Comparison of ENCODE assay signal across 29 mouse cellular contexts in the genomic region with DNA sequence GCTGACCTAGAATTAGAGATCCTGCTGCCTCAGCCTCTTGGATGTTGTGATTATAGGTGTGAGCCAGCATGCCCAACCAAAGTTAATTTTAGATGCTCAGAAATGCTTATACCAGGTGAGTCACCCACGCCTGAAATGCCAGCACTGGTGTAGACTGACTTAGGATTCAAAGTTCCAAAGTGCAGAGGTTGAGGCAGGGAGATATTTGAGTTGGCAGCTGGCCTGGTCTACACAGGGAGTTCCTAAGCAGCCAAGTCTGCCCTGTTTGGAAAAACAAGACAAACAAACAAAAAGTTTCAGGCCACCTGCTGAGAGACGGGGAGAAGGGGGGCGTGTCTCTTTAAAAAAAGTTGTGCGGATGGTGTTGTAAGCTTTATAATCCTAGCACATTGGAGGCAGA. TPM values are rescaled to one million over a fixed set of nuclear protein-coding genes. Genes with fewer than 3 reads are reported as not detected.
DNase-seq lines count a peak whose midpoint lies in the region; ATAC-seq and TF ChIP-seq lines count a peak whose summit lies in the region.
"Had no signal": no experiment of that assay in that cellular context is flagged by ENCODE, and none has a peak within 500 bp of the region (broad histone marks: within the 10 kb centered on the region; RNA-seq: fewer than 3 reads in every experiment).

No protein-coding gene starts in this region.

- TF ChIP-seq POLR2A in small intestine, adult 2 months (IDR thresholded peaks at IDR 0.05; ENCODE audit: low read depth, low read length) = no peak

- no peak overlapping the region for H3K27ac ChIP-seq in kidney, embryonic 15.5 days
- no peak overlapping the region for H3K27ac ChIP-seq in liver, embryonic 15.5 days (replicated peaks)
- H3K27ac ChIP-seq in liver, embryonic 12.5 days = no peak overlapping the region
- H3K27ac ChIP-seq in small intestine, adult 2 months (ENCODE audit: insufficient read depth, low read depth, low read length) = peak overlapping the region; percentile 63; the same call in 1 of the 2 replicates
- H3K27ac ChIP-seq: embryonic facial prominence, embryonic 13.5 days; forebrain, embryonic 10.5 days; hindbrain, embryonic 12.5 days; hindbrain, postnatal 0 days; intestine, embryonic 15.5 days; liver, embryonic 13.5 days had no signal

- TF ChIP-seq CTCF in small intestine, adult 2 months (IDR thresholded peaks at IDR 0.05; ENCODE audit: extremely low read depth, insufficient read length, insufficient replicate concordance, low read depth, low read length) = no peak

- H3K27me3 ChIP-seq in kidney, embryonic 15.5 days = 0 out of 2 replicates have a peak, but pooled peaks cover 4% of the 10 kb centered on the region
- H3K27me3 ChIP-seq in liver, embryonic 15.5 days = peaks cover 11% of the 10 kb centered on the region; the same call in 1 of the 2 replicates
- H3K27me3 ChIP-seq in liver, embryonic 12.5 days (replicated peaks) = peaks cover 32% of the 10 kb centered on the region
- no peaks in the 10 kb centered on the region for H3K27me3 ChIP-seq in small intestine, adult 2 months (ENCODE audit: control insufficient read depth, insufficient read depth, low read length)
- H3K27me3 ChIP-seq: intestine, embryonic 15.5 days; Patski had no signal

- H3K4me2 ChIP-seq in kidney, embryonic 15.5 days = no peak overlapping the region
- no peak overlapping the region for H3K4me2 ChIP-seq in liver, embryonic 15.5 days
- no peak overlapping the region for H3K4me2 ChIP-seq in liver, embryonic 12.5 days
- H3K4me2 ChIP-seq: embryonic facial prominence, embryonic 13.5 days; hindbrain, embryonic 12.5 days; intestine, embryonic 15.5 days; liver, embryonic 13.5 days; midbrain, embryonic 11.5 days had no signal

- no peak overlapping the region for H3K9ac ChIP-seq in kidney, embryonic 15.5 days
- H3K9ac ChIP-seq in liver, embryonic 15.5 days = no peak overlapping the region
- no peak overlapping the region for H3K9ac ChIP-seq in liver, embryonic 12.5 days
- H3K9ac ChIP-seq: embryonic facial prominence, embryonic 13.5 days; forebrain, postnatal 0 days; hindbrain, embryonic 12.5 days; intestine, embryonic 15.5 days; liver, embryonic 13.5 days had no signal

- no peaks in the 10 kb centered on the region for H3K36me3 ChIP-seq in kidney, embryonic 15.5 days
- H3K36me3 ChIP-seq in liver, embryonic 15.5 days (replicated peaks) = no peaks in the 10 kb centered on the region
- H3K36me3 ChIP-seq in liver, embryonic 12.5 days = no peaks in the 10 kb centered on the region
- H3K36me3 ChIP-seq in small intestine, adult 2 months (ENCODE audit: control insufficient read depth, insufficient read depth, low read length) = no peaks in the 10 kb centered on the region
- H3K36me3 ChIP-seq: embryonic facial prominence, embryonic 13.5 days; forebrain, embryonic 10.5 days; hindbrain, embryonic 12.5 days; intestine, embryonic 15.5 days; liver, embryonic 13.5 days had no signal

- DNase-seq in kidney, adult 11 months = peak; percentile 89
- DNase-seq in kidney, postnatal 14 days = peak; percentile 69
- DNase-seq in retina, postnatal 1 day = no peak
- DNase-seq in spleen, postnatal 4 days (ENCODE audit: low spot score in 2 of 2) = no peak
- DNase-seq: adrenal gland, postnatal 25 days; cerebellum, adult 11-12 months; cerebellum, adult 9-11 months; forebrain, postnatal 0 days; heart, postnatal 14 days; liver, embryonic 13.5 days; lung, postnatal 36 days; right cerebral cortex, adult 18-20 months; thymus, postnatal 4 days had no signal

- WGBS in kidney, embryonic 15.5 days = 68% methylated on average over 4 of the region's 4 CpGs
- WGBS in liver, embryonic 15.5 days (ENCODE audit: insufficient replicate concordance) = 57% methylated on average over 4 of the region's 4 CpGs
- WGBS in liver, embryonic 12.5 days (ENCODE audit: insufficient replicate concordance) = 57% methylated on average over 4 of the region's 4 CpGs
- 23% methylated on average over 4 of the region's 4 CpGs for WGBS in small intestine, adult 2 months

- H3K4me3 ChIP-seq in kidney, embryonic 15.5 days (replicated peaks) = no peak overlapping the region
- no peak overlapping the region for H3K4me3 ChIP-seq in liver, embryonic 15.5 days (replicated peaks)
- H3K4me3 ChIP-seq in liver, embryonic 12.5 days = no peak overlapping the region
- H3K4me3 ChIP-seq in small intestine, adult 2 months (ENCODE audit: low read depth, low read length) = no peak overlapping the region
- H3K4me3 ChIP-seq: embryonic facial prominence, embryonic 13.5 days; forebrain, embryonic 10.5 days; hindbrain, embryonic 12.5 days; intestine, embryonic 15.5 days; liver, embryonic 13.5 days had no signal

- no peaks in the 10 kb centered on the region for H3K9me3 ChIP-seq in kidney, embryonic 15.5 days (replicated peaks)
- no peaks in the 10 kb centered on the region for H3K9me3 ChIP-seq in liver, embryonic 15.5 days (replicated peaks)
- H3K9me3 ChIP-seq in liver, embryonic 12.5 days (replicated peaks) = no peaks in the 10 kb centered on the region
- H3K9me3 ChIP-seq: embryonic facial prominence, embryonic 13.5 days; forebrain, embryonic 10.5 days; hindbrain, embryonic 12.5 days; intestine, embryonic 15.5 days; liver, embryonic 13.5 days had no signal

- no peak for ATAC-seq in kidney, embryonic 15.5 days (replicated peaks; ENCODE audit: low FRiP score)
- ATAC-seq in liver, embryonic 15.5 days (ENCODE audit: insufficient read depth) = peak; percentile 52; the same call in 1 of the 2 replicates
- no peak for ATAC-seq in liver, embryonic 12.5 days
- ATAC-seq: forebrain, postnatal 0 days; hindbrain, postnatal 0 days; intestine, embryonic 15.5 days; midbrain, embryonic 16.5 days; Patski had no signal

- H3K4me1 ChIP-seq in kidney, embryonic 15.5 days = no peaks in the 10 kb centered on the region
- 0 out of 2 replicates have a peak, but pooled peaks cover 7% of the 10 kb centered on the region for H3K4me1 ChIP-seq in liver, embryonic 15.5 days (replicated peaks)
- H3K4me1 ChIP-seq in liver, embryonic 12.5 days = peaks cover 6% of the 10 kb centered on the region; the same call in 1 of the 2 replicates
- H3K4me1 ChIP-seq in small intestine, adult 2 months (ENCODE audit: control insufficient read depth, insufficient read depth, insufficient read length, low read length) = peaks cover 16% of the 10 kb centered on the region; the same call in 1 of the 2 replicates
- H3K4me1 ChIP-seq: embryonic facial prominence, embryonic 13.5 days; forebrain, embryonic 10.5 days; hindbrain, embryonic 12.5 days; intestine, embryonic 15.5 days had no signal

RNA-seq across cellular contexts. Expression of a gene that starts 1.1 kb away (rescaled TPM):
- not detected in 2 replicates for polyA plus RNA-seq in kidney, embryonic 15.5 days (2015; fragmentation: Nextera tagmentation; extraction: Ambion mirVana)
- not detected in 2 replicates for polyA plus RNA-seq in liver, embryonic 15.5 days (2015; fragmentation: Nextera tagmentation; extraction: Ambion mirVana)
- not detected in 2 replicates for polyA plus RNA-seq in liver, embryonic 12.5 days (2016; fragmentation: Nextera tagmentation; extraction: Ambion mirVana)
- polyA plus RNA-seq in small intestine, adult 2 months (2012; rRNA removed) = not detected in 2 replicates
- polyA plus RNA-seq: embryonic facial prominence, embryonic 13.5 days; forebrain, embryonic 10.5 days; forebrain, postnatal 0 days; gonadal fat pad, adult 2 months; hindbrain, embryonic 12.5 days; hindbrain, postnatal 0 days; intestine, embryonic 15.5 days; limb, embryonic 11.5 days; liver, embryonic 13.5 days; midbrain, embryonic 11.5 days; midbrain, embryonic 16.5 days; neural tube, embryonic 11.5 days; Patski; spleen, adult 2 months had no signal

RNA-seq across cellular contexts. Expression of a gene that starts 15.3 kb away (rescaled TPM):
- not detected in 2 replicates for polyA plus RNA-seq in kidney, embryonic 15.5 days (2015; fragmentation: Nextera tagmentation; extraction: Ambion mirVana)
- polyA plus RNA-seq in liver, embryonic 15.5 days (2015; fragmentation: Nextera tagmentation; extraction: Ambion mirVana) = 1.2 and 1.6 TPM in 2 replicates
- 7.9 and 8.4 TPM in 2 replicates for polyA plus RNA-seq in liver, embryonic 12.5 days (2016; fragmentation: Nextera tagmentation; extraction: Ambion mirVana)
- polyA plus RNA-seq in small intestine, adult 2 months (2012; rRNA removed) = 0.14 TPM in 1 of 2 replicates, not detected in the other
- polyA plus RNA-seq: embryonic facial prominence, embryonic 13.5 days; forebrain, postnatal 0 days; Patski had no signal

RNA-seq across cellular contexts. Expression of a gene that starts 22.9 kb away (rescaled TPM):
- 3.3 and 4.3 TPM in 2 replicates for polyA plus RNA-seq in kidney, embryonic 15.5 days (2015; fragmentation: Nextera tagmentation; extraction: Ambion mirVana)
- 4.6 and 5.2 TPM in 2 replicates for polyA plus RNA-seq in liver, embryonic 15.5 days (2015; fragmentation: Nextera tagmentation; extraction: Ambion mirVana)
- polyA plus RNA-seq in liver, embryonic 12.5 days (2016; fragmentation: Nextera tagmentation; extraction: Ambion mirVana) = 3.7 and 4.1 TPM in 2 replicates
- 15.2 and 15.5 TPM in 2 replicates for polyA plus RNA-seq in small intestine, adult 2 months (2012; rRNA removed)

Comparison
In these comparisons a context has a peak if more than half of its experiments do, and no peak if none do; other contexts are left out.
1. DNase-seq: peak in kidney, adult 11 months (single experiment) and kidney, postnatal 14 days (single experiment); none in retina, postnatal 1 day (single experiment) and spleen, postnatal 4 days (0 of 2).